Mouse (Mus musculus): ENCODE measurements at regions not wholly inside any gene's neighbourhood (a gene's known extent, or its start where the extent isn't known, plus 50 kb on each side); places are given as distances from the start of the nearest gene placed in this dataset.

- no peak overlapping the region for H3K4me2 ChIP-seq
- 51% methylated on average over 6 of the region's 6 CpGs for WGBS (ENCODE audit: insufficient replicate concordance)
Measured at GRCm38 (mm10) chr6:147789112-147789511, 257.9 kb upstream of the Far2 start.

GRCm38 (mm10) chr6:147793811-147794210 lies 253.2 kb upstream of the Far2 start:
- Histone ChIP-seq H3K4me2 (no peak overlapping the region), H3K27me3 (no peaks in the 10 kb centered on the region), H3K27ac (replicated peaks) (no peak overlapping the region), H3K9ac (no peak overlapping the region), H3K9me3 (replicated peaks) (no peaks in the 10 kb centered on the region), H3K4me1 (replicated peaks) (no peaks in the 10 kb centered on the region), H3K4me3 (replicated peaks) (no peak overlapping the region), H3K36me3 (replicated peaks) (no peaks in the 10 kb centered on the region)
- WGBS (ENCODE audit: insufficient replicate concordance): 59% methylated on average over 3 of the region's 3 CpGs
- ATAC-seq (ENCODE audit: insufficient read depth): no peak

More at GRCm38 (mm10) chr6:147789112-147789511, 257.9 kb upstream of the Far2 start:
- H3K9ac ChIP-seq: no peak overlapping the region
- no peaks in the 10 kb centered on the region for H3K27me3 ChIP-seq
- no peak overlapping the region for H3K27ac ChIP-seq (replicated peaks)
- no peak overlapping the region for H3K4me3 ChIP-seq (replicated peaks)
- no peaks in the 10 kb centered on the region for H3K4me1 ChIP-seq (replicated peaks)
- no peaks in the 10 kb centered on the region for H3K9me3 ChIP-seq (replicated peaks)
- H3K36me3 ChIP-seq (replicated peaks): no peaks in the 10 kb centered on the region
- no peak for ATAC-seq (ENCODE audit: insufficient read depth)

GRCm38 (mm10) chr6:147794351-147794750 lies 252.7 kb upstream of the Far2 start:
- WGBS (ENCODE audit: insufficient replicate concordance): 36% methylated on average over 4 of the region's 4 CpGs
- H3K4me2 ChIP-seq: no peak overlapping the region
- no peak overlapping the region for H3K4me3 ChIP-seq (replicated peaks)
- H3K27me3 ChIP-seq: no peaks in the 10 kb centered on the region
- H3K9me3 ChIP-seq (replicated peaks): no peaks in the 10 kb centered on the region
- no peaks in the 10 kb centered on the region for H3K4me1 ChIP-seq (replicated peaks)
- H3K9ac ChIP-seq: no peak overlapping the region
- H3K27ac ChIP-seq (replicated peaks): no peak overlapping the region
- ATAC-seq (ENCODE audit: insufficient read depth): no peak
- no peaks in the 10 kb centered on the region for H3K36me3 ChIP-seq (replicated peaks)

- Histone ChIP-seq H3K27ac (replicated peaks) (no peak overlapping the region), H3K9me3 (replicated peaks) (no peaks in the 10 kb centered on the region), H3K4me2 (no peak overlapping the region), H3K27me3 (no peaks in the 10 kb centered on the region), H3K4me3 (replicated peaks) (no peak overlapping the region), H3K9ac (no peak overlapping the region), H3K4me1 (replicated peaks) (no peaks in the 10 kb centered on the region), H3K36me3 (replicated peaks) (no peaks in the 10 kb centered on the region)
- 42% methylated on average over 9 of the region's 9 CpGs for WGBS (ENCODE audit: insufficient replicate concordance)
- no peak for ATAC-seq (ENCODE audit: insufficient read depth)
Measured at GRCm38 (mm10) chr6:147799009-147799727, 247.9 kb upstream of the Far2 start.

GRCm38 (mm10) chr6:147799861-147800260 lies 247.2 kb upstream of the Far2 start:
- Histone ChIP-seq H3K36me3 (replicated peaks) (no peaks in the 10 kb centered on the region), H3K9ac (no peak overlapping the region), H3K4me1 (replicated peaks) (no peaks in the 10 kb centered on the region), H3K4me3 (replicated peaks) (no peak overlapping the region), H3K9me3 (replicated peaks) (no peaks in the 10 kb centered on the region), H3K4me2 (no peak overlapping the region), H3K27ac (replicated peaks) (no peak overlapping the region), H3K27me3 (no peaks in the 10 kb centered on the region)
- no peak for ATAC-seq (ENCODE audit: insufficient read depth)
- 55% methylated on average over 6 of the region's 6 CpGs for WGBS (ENCODE audit: insufficient replicate concordance)

- H3K27ac ChIP-seq (replicated peaks): no peak overlapping the region
- no peaks in the 10 kb centered on the region for H3K27me3 ChIP-seq
- H3K9ac ChIP-seq: no peak overlapping the region
- WGBS (ENCODE audit: insufficient replicate concordance): 60% methylated on average over 5 of the region's 5 CpGs
- H3K4me3 ChIP-seq (replicated peaks): no peak overlapping the region
- H3K36me3 ChIP-seq (replicated peaks): no peaks in the 10 kb centered on the region
- H3K4me1 ChIP-seq (replicated peaks): no peaks in the 10 kb centered on the region
- no peak for ATAC-seq (ENCODE audit: insufficient read depth)
- H3K4me2 ChIP-seq: no peak overlapping the region
- no peaks in the 10 kb centered on the region for H3K9me3 ChIP-seq (replicated peaks)
Measured at GRCm38 (mm10) chr6:147800846-147801245, 246.2 kb upstream of the Far2 start.

- H3K4me3 ChIP-seq (replicated peaks): no peak overlapping the region
- ATAC-seq (ENCODE audit: insufficient read depth): no peak
- no peaks in the 10 kb centered on the region for H3K4me1 ChIP-seq (replicated peaks)
- H3K9ac ChIP-seq: no peak overlapping the region
- 54% methylated on average over 2 of the region's 2 CpGs for WGBS (ENCODE audit: insufficient replicate concordance)
- no peaks in the 10 kb centered on the region for H3K36me3 ChIP-seq (replicated peaks)
- H3K4me2 ChIP-seq: no peak overlapping the region
- H3K27me3 ChIP-seq: no peaks in the 10 kb centered on the region
- no peak overlapping the region for H3K27ac ChIP-seq (replicated peaks)
- no peaks in the 10 kb centered on the region for H3K9me3 ChIP-seq (replicated peaks)
Measured at GRCm38 (mm10) chr6:147803893-147804292, 243.2 kb upstream of the Far2 start.

GRCm38 (mm10) chr6:147810710-147811109 lies 236.3 kb upstream of the Far2 start:
- Histone ChIP-seq H3K27ac (replicated peaks) (no peak overlapping the region), H3K27me3 (no peaks in the 10 kb centered on the region), H3K4me2 (no peak overlapping the region), H3K4me1 (replicated peaks) (no peaks in the 10 kb centered on the region), H3K36me3 (replicated peaks) (no peaks in the 10 kb centered on the region), H3K9me3 (replicated peaks) (no peaks in the 10 kb centered on the region), H3K9ac (no peak overlapping the region), H3K4me3 (replicated peaks) (no peak overlapping the region)
- 10% methylated on average over 1 of the region's 1 CpGs for whole genome bisulfite sequencing (ENCODE audit: insufficient replicate concordance)
- ATAC-seq (ENCODE audit: insufficient read depth): no peak

- Histone ChIP-seq H3K4me2 (no peak overlapping the region), H3K9me3 (replicated peaks) (no peaks in the 10 kb centered on the region), H3K4me1 (replicated peaks) (no peaks in the 10 kb centered on the region), H3K9ac (no peak overlapping the region), H3K27me3 (no peaks in the 10 kb centered on the region), H3K36me3 (replicated peaks) (no peaks in the 10 kb centered on the region), H3K27ac (replicated peaks) (no peak overlapping the region), H3K4me3 (replicated peaks) (no peak overlapping the region)
- ATAC-seq (ENCODE audit: insufficient read depth): no peak
- 72% methylated on average over 7 of the region's 7 CpGs for WGBS (ENCODE audit: insufficient replicate concordance)
Measured at GRCm38 (mm10) chr6:147816861-147817260, 230.2 kb upstream of the Far2 start.

- Histone ChIP-seq H3K4me3 (replicated peaks) (no peak overlapping the region), H3K36me3 (replicated peaks) (no peaks in the 10 kb centered on the region), H3K9me3 (replicated peaks) (no peaks in the 10 kb centered on the region), H3K9ac (no peak overlapping the region), H3K4me1 (replicated peaks) (no peaks in the 10 kb centered on the region), H3K4me2 (no peak overlapping the region), H3K27me3 (no peaks in the 10 kb centered on the region), H3K27ac (replicated peaks) (no peak overlapping the region)
- no peak for ATAC-seq (ENCODE audit: insufficient read depth)
Measured at GRCm38 (mm10) chr6:147817262-147817661, 229.8 kb upstream of the Far2 start.

GRCm38 (mm10) chr6:147822215-147822614 lies 224.8 kb upstream of the Far2 start:
- ATAC-seq (ENCODE audit: insufficient read depth): no peak
- Histone ChIP-seq H3K4me3 (replicated peaks) (no peak overlapping the region), H3K27me3 (no peaks in the 10 kb centered on the region), H3K4me2 (no peak overlapping the region), H3K9me3 (replicated peaks) (no peaks in the 10 kb centered on the region), H3K9ac (no peak overlapping the region), H3K4me1 (replicated peaks) (no peaks in the 10 kb centered on the region), H3K36me3 (replicated peaks) (no peaks in the 10 kb centered on the region), H3K27ac (replicated peaks) (no peak overlapping the region)
- 11% methylated on average over 4 of the region's 4 CpGs for whole genome bisulfite sequencing (ENCODE audit: insufficient replicate concordance)

GRCm38 (mm10) chr6:147832521-147832920 lies 214.5 kb upstream of the Far2 start:
- no peaks in the 10 kb centered on the region for H3K4me1 ChIP-seq (replicated peaks)
- no peaks in the 10 kb centered on the region for H3K9me3 ChIP-seq (replicated peaks)
- WGBS (ENCODE audit: insufficient replicate concordance): 50% methylated on average over 3 of the region's 3 CpGs
- H3K9ac ChIP-seq: no peak overlapping the region
- H3K4me2 ChIP-seq: no peak overlapping the region
- no peaks in the 10 kb centered on the region for H3K36me3 ChIP-seq (replicated peaks)
- no peaks in the 10 kb centered on the region for H3K27me3 ChIP-seq
- ATAC-seq (ENCODE audit: insufficient read depth): no peak
- no peak overlapping the region for H3K4me3 ChIP-seq (replicated peaks)
- H3K27ac ChIP-seq (replicated peaks): no peak overlapping the region
